Mouse (Mus musculus): ENCODE data around the gene Sptbn2.

Sptbn2 gene

DNA sequence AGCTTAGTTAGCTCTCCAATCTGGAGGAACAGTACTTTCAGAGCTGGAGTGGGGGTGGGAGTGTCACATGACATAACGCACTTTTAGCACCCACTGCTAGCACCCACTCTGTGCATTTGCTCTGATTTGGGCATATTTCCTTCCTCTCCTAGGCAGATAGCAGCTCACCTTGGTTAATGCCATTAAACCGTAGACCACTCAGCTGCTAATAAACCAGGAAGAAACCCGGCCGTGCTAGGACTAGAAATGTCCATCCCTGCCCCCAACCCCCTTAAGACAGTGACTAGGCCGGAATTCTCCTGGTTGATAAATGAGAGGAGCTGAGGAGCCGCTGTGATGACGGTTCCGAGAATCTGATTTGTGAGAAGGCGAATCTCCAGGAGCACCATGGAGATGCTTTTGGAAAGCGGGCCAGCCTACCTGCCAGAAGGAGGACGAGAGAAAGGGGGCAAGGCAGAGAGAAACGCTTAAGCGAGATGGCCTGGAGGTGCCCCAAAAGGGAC is at the start of gene Sptbn2:
Sptbn2 (plus strand) TSS at position 70 of the 503 bp plus-strand sequence.
- no peak for DNase-seq

DNA sequence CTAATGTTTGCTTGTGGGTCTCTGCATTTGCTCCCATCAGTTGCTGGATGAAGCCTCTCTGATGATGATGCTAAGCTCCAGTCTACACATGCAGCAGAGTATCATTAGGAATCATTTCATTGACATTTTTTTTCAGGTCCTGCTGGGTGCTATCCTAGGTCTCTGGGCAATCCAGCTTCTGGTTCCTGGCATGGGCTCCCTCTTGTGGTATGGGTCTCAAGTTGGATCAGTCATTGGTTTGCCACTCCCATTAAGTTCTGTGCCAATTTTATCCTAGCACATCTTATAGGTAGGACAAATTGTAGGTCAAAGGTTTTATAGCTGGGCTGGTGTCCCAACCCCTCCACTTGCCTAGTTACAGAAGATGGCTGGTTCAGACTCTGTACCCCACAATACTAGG is 44.2 kb upstream of the Sptbn2 start:
- no peak for DNase-seq

DNA sequence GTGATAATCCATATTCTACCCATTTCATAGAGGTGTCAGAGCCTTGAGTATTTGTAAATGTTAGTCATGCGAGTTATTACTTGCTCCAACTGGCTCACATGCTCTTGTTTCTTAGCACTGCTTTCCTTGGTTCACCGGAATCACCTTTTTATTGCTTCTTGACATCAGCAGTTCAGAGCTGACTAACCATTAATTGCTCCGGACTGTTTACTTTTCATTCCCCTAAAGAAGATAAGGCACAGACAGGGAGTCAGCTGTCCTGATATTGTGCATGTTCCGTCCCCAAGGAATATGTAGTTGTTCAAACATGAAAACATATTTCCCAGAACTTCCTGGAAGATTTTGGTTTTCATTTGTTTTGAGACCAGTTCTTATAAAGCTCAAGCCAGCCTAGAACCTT is 40.2 kb upstream of the Sptbn2 start:
- no peak for DNase-seq

GRCm38 (mm10) chr19:4672401-4672800 is 38.6 kb upstream of the Sptbn2 start:
- no peak for DNase-seq

DNA sequence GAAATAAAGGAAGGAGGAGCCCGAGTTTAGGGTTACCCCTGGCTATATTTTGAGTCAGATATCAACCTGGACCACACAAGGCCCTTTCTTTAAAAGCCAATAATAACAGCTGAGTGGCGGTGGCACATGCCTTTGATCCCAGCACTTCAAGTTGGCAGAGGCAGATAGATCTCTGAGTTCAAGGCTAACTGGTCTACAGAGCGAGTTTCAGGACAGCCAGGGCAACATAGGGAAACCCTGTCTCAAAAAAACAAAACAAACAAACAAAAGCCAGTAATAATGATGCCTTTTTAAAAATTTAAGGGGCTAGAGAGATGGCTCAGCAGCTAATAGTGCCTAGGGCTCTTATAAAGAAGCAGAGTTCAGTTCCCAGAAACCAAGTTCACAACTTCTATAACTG is 16.6 kb upstream of the Sptbn2 start:
- DNase-seq: no peak

GRCm38 (mm10) chr19:4697121-4697520 is 13.8 kb upstream of the Sptbn2 start:
- DNase-seq: no peak

GRCm38 (mm10) chr19:4697721-4698120 is 13.2 kb upstream of the Sptbn2 start:
- DNase-seq: no peak

DNA sequence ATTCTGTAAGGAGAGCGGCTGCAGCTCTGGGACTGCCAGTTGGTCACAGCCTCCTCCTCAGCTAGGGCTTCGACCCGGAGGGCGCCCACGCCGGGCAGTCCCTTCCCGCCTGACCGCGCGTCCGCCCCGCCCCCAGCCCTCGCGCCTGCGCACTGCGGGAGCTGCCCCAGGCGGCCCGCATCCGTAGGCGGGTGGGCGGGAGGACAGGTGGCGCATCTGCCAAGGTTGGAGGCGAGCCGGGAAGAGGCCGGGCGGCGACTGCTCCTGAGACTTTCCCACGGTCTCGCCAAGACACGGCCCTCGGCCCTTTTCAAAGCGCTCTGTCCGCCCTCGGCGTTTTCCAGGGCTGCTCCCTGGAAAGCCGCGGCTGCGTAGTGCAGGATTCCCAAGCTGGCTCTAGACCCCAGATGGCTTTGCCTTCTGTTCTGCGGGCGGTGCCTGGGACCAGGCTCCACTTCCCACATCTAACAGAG is 12.7 kb upstream of the Sptbn2 start, which contains the start of gene Gm960:
Gm960 (minus strand) TSS at position 464 of the 473 bp plus-strand sequence.
- peak; percentile 16 to 23 for DNase-seq

- DNase-seq: no peak
Measured at GRCm38 (mm10) chr19:4698856-4699255, 12.1 kb upstream of the Sptbn2 start.

DNA sequence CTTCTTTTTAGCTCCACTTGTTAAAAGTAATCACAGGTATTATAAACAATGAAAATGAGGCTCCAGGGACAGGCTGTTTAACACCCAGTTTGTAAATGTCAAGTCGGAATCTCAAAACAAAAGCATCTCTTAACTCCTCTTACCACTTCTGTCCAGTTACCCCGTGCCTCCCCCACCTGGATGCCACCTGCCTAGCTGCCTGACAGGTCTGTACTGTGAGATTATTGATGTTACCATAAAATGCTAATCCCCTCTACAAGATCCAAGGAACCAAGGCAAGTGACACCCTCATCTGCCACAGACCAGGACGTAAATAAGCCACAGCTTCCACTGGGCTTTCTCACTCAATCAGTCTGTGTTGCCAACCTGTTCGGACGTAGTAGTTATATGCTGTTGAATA is 11.1 kb upstream of the Sptbn2 start:
- DNase-seq: no peak

GRCm38 (mm10) chr19:4700656-4701055 is 10.3 kb upstream of the Sptbn2 start:
- DNase-seq: no peak

DNA sequence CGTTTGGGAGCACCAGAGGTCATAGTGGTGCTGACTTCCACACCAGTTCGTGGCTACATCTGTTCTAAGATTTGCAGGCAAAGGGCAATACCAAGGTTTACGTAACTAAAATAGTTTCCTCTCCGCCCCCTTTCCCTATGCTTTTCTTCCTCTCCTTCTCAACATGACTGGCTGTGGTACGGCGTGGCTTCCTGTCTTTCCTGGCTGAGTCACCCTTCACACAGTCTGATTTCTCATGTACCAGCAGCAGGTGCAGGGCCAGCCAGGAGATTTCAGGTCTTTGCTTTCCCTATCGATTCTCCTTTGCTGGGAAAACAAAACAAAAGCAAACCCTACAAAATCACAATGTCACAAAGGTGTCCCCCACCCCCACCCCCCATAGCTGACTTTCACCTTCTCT is 9.7 kb upstream of the Sptbn2 start:
- DNase-seq: no peak

DNA sequence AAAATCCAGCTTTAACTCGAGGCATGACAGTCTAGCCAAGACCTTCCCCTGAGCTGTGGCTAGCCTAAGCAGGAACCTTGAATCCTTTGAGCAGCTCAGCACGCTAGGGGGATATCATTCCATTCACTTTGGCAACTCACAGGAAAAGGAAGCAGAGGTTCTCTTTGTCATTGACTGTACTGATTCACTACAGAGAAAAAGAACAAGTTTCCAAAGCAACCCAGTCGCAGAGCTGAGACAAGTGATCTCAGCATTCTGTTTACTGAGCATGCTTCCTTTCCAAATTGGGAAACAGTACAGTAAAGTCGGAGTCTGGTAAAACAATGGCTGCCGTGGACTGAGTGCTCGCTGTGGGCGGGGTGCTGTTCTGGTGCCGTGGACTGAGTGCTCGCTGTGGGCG is 2.2 kb upstream of the Sptbn2 start:
- no peak for DNase-seq

- DNase-seq: no peak
Measured at GRCm38 (mm10) chr19:4711601-4712155, 711 bp downstream of the Sptbn2 start.

GRCm38 (mm10) chr19:4712156-4712780 is 1.3 kb downstream of the Sptbn2 start:
- no peak for DNase-seq

- no peak for DNase-seq
Measured at GRCm38 (mm10) chr19:4712781-4713526, 2.0 kb downstream of the Sptbn2 start.

DNA sequence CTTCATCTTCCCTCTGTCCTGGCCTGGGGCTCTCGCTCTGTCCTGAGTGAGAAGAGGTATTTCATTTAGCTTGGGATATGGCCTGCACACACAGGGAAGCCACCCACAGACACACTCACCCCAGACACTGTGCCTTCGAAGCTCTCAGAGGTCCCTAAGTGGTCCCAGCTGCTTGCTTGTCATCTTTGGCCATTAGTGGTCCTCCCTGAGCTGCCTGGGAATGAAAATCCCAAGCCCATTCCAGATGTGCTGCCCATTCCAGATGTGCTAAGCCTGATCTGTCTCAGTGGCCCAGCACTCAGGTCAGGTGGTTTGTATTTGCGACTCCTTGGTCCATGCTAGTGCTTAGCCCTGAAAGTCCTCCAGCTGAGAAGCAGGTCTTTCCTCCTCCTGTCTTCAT is 2.9 kb downstream of the Sptbn2 start:
- no peak for DNase-seq

DNA sequence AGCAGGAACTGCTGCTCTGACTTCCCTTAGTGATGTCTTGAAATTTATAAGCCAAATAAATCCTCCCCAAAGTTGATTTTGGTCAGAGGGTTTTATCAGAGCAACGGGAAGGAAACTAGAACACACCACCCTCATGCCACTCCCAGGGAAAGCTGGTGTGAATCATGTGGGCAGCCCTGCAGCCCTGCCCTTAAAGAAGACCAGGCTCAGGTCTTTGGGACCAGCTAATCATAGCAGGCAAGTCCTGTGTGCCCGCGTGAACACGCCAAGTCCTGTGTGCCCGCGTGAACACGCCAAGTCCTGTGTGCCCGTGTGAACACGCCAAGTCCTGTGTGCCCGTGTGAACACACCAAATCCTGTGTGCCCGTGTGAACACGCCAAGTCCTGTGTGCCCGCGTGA is 5.8 kb downstream of the Sptbn2 start:
- no peak for DNase-seq

DNA sequence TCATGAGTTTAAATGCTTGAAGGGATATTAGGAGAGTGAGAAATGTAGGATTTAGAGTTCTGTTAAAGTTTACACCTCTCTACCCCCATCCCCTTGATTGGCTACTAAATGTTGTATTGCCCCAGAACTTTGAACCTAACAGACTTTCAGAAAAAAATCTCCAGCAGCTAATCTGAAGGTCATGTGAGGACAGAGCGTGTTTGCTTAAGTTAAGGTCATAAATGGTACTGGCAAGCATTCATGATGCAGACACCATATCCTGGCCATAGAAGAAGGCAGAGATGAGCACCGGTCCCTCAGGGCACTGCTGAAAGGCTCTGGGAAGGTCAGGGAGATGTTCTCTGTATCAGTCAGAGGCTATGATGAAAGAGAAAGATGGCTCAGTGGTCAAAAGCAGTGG is 6.3 kb downstream of the Sptbn2 start:
- no peak for DNase-seq

GRCm38 (mm10) chr19:4718716-4719115 is 7.7 kb downstream of the Sptbn2 start:
- DNase-seq: no peak

GRCm38 (mm10) chr19:4719351-4719764 is 8.4 kb downstream of the Sptbn2 start:
- DNase-seq: no peak

- DNase-seq: no peak
Measured at GRCm38 (mm10) chr19:4720112-4720511, 9.1 kb downstream of the Sptbn2 start.

GRCm38 (mm10) chr19:4720671-4721244 is 9.8 kb downstream of the Sptbn2 start:
- no peak for DNase-seq

DNA sequence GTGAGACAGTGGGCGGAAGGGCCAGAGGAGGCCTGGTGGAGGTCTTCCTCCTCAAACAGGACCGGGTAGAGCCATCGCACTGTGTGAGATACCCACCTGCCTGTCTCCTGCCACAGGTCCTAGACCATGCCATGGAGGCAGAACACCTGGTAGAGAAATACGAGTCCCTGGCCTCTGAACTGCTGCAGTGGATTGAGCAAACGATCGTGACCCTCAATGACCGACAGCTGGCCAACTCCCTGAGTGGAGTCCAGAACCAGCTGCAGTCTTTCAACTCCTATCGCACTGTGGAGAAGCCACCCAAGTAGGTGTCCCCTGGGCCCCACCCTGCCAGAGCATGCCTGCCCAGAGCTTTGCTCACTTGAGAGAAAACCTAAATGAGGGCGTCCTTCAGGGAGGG is 18.2 kb downstream of the Sptbn2 start:
- DNase-seq: no peak
